10 mouse cellular contexts compared by ENCODE assay signal in genomic region chr8:80830141-80830540, GRCm38 (mm10). TPM values are rescaled to one million over a fixed set of nuclear protein-coding genes. Genes with fewer than 3 reads are reported as not detected.
A peak's percentile ranks its signal among the peaks of the same experiment; 100 is the strongest.
DNase-seq lines count a peak whose midpoint lies in the region; ATAC-seq and TF ChIP-seq lines count a peak whose summit lies in the region.
"Had no signal": no experiment of that assay in that cellular context is flagged by ENCODE, and none has a peak within 500 bp of the region (broad histone marks: within the 10 kb centered on the region; RNA-seq: fewer than 3 reads in every experiment).

No protein-coding gene starts in this region.

- TF ChIP-seq CTCF in brain, embryonic 14.5 days (IDR thresholded peaks at IDR 0.05; ENCODE audit: borderline replicate concordance, extremely low read depth, insufficient read depth, insufficient read length) = no peak

- 0 out of 2 replicates have a peak overlapping the region, but pooled peaks have one; percentile 49 for H3K27ac ChIP-seq in kidney, embryonic 15.5 days
- peak overlapping the region; percentile 53; the same call in 1 of the 2 replicates for H3K27ac ChIP-seq in hindbrain, embryonic 16.5 days (ENCODE audit: low read depth, low read length)
- no peak overlapping the region for H3K27ac ChIP-seq in liver, embryonic 12.5 days

- H3K9me3 ChIP-seq in kidney, embryonic 15.5 days (replicated peaks) = no peaks in the 10 kb centered on the region
- H3K9me3 ChIP-seq in hindbrain, embryonic 16.5 days (ENCODE audit: control insufficient read depth, low read length) = no peaks in the 10 kb centered on the region
- no peaks in the 10 kb centered on the region for H3K9me3 ChIP-seq in liver, embryonic 12.5 days (replicated peaks)

- no peak overlapping the region for H3K4me3 ChIP-seq in kidney, embryonic 15.5 days (replicated peaks)
- no peak overlapping the region for H3K4me3 ChIP-seq in hindbrain, embryonic 16.5 days (ENCODE audit: low read length)
- no peak overlapping the region for H3K4me3 ChIP-seq in liver, embryonic 12.5 days

- H3K4me1 ChIP-seq in kidney, embryonic 15.5 days = peaks cover 64% of the 10 kb centered on the region
- H3K4me1 ChIP-seq in hindbrain, embryonic 16.5 days (ENCODE audit: control insufficient read depth, insufficient read depth, low read depth, low read length) = peaks cover 13% of the 10 kb centered on the region
- H3K4me1 ChIP-seq in liver, embryonic 12.5 days = peaks cover 21% of the 10 kb centered on the region

- no peak for ATAC-seq in kidney, embryonic 15.5 days (replicated peaks; ENCODE audit: low FRiP score)
- ATAC-seq in hindbrain, embryonic 16.5 days = no peak
- ATAC-seq in erythroblast, adult 5-6 weeks (replicated peaks; ENCODE audit: low FRiP score, poor library complexity, severe bottlenecking) = no peak
- ATAC-seq in liver, embryonic 12.5 days = no peak

- no peak for TF ChIP-seq POLR2A in brain, embryonic 14.5 days (IDR thresholded peaks at IDR 0.05; ENCODE audit: borderline replicate concordance, extremely low read depth, insufficient read depth, insufficient read length, poor library complexity, severe bottlenecking)

- H3K9ac ChIP-seq in kidney, embryonic 15.5 days = no peak overlapping the region
- no peak overlapping the region for H3K9ac ChIP-seq in hindbrain, embryonic 16.5 days (ENCODE audit: low read depth, low read length)
- H3K9ac ChIP-seq in liver, embryonic 12.5 days = no peak overlapping the region

- DNase-seq in cerebellum, postnatal 10 days = peak; percentile 65 to 69
- no peak for DNase-seq in cerebellum, postnatal 36 days
- DNase-seq in kidney, postnatal 36 days = no peak
- DNase-seq in brain, embryonic 14.5 days (ENCODE audit: low read depth) = peak; percentile 56
- DNase-seq: thymus, adult 2 months had no signal

- 37% methylated on average over 7 of the region's 7 CpGs for WGBS in kidney, embryonic 15.5 days
- WGBS in hindbrain, embryonic 16.5 days = 36% methylated on average over 7 of the region's 7 CpGs
- 80% methylated on average over 7 of the region's 7 CpGs for WGBS in liver, embryonic 12.5 days (ENCODE audit: insufficient replicate concordance)

- no peaks in the 10 kb centered on the region for H3K27me3 ChIP-seq in kidney, embryonic 15.5 days
- H3K27me3 ChIP-seq in hindbrain, embryonic 16.5 days (replicated peaks; ENCODE audit: control insufficient read depth, insufficient read depth, low read length) = no peaks in the 10 kb centered on the region
- no peaks in the 10 kb centered on the region for H3K27me3 ChIP-seq in liver, embryonic 12.5 days (replicated peaks)

- no peaks in the 10 kb centered on the region for H3K36me3 ChIP-seq in kidney, embryonic 15.5 days
- no peaks in the 10 kb centered on the region for H3K36me3 ChIP-seq in hindbrain, embryonic 16.5 days (ENCODE audit: control insufficient read depth, insufficient read depth, low read length)
- H3K36me3 ChIP-seq in liver, embryonic 12.5 days = peaks cover 26% of the 10 kb centered on the region

- no peak overlapping the region for H3K4me2 ChIP-seq in kidney, embryonic 15.5 days
- H3K4me2 ChIP-seq in hindbrain, embryonic 16.5 days (ENCODE audit: low read length) = no peak overlapping the region
- no peak overlapping the region for H3K4me2 ChIP-seq in liver, embryonic 12.5 days

RNA-seq across cellular contexts. Expression of gene Gab1, which starts 50.2 kb away (rescaled TPM):
- polyA plus RNA-seq in kidney, embryonic 15.5 days (2015; fragmentation: Nextera tagmentation; extraction: Ambion mirVana) = 16.4 and 16.8 TPM in 2 replicates
- 23.7 and 26.5 TPM in 2 replicates for polyA plus RNA-seq in brain, embryonic 14.5 days (2012; rRNA removed)
- polyA plus RNA-seq in hindbrain, embryonic 16.5 days (2015; fragmentation: Nextera tagmentation; extraction: Ambion mirVana) = 9.3 and 13.1 TPM in 2 replicates
- 4.4 and 7.5 TPM in 2 replicates for total RNA-seq in erythroblast, adult 5-6 weeks (2015; ENCODE audit: low replicate concordance)
- 2.0 and 2.5 TPM in 2 replicates for total RNA-seq in erythroblast, adult 5-6 weeks (2017; ENCODE audit: low replicate concordance)
- 13.1 and 14.6 TPM in 2 replicates for polyA plus RNA-seq in liver, embryonic 12.5 days (2016; fragmentation: Nextera tagmentation; extraction: Ambion mirVana)
- total RNA-seq: monocyte, adult 5-6 weeks had no signal

Comparison
In these comparisons a context has a peak if more than half of its experiments do, and no peak if none do; other contexts are left out.
1. DNase-seq: peak in cerebellum, postnatal 10 days (2 of 2) and brain, embryonic 14.5 days (single experiment); none in cerebellum, postnatal 36 days (0 of 2) and kidney, postnatal 36 days (0 of 2).